Mouse (Mus musculus) hematopoietic multipotent progenitor cell, adult 10-12 weeks (in vitro differentiated cells): ENCODE results near the gene Casq1. TPM values are rescaled to one million over a fixed set of nuclear protein-coding genes. Genes with fewer than 3 reads are reported as not detected.

ENCODE experiments used
- polyA plus RNA-seq: library from polyadenylated mRNA; stranded (reverse); fragments of >175 nt; gene quantifications from 2 replicates; pipeline ENCODE4 v1.2.3, GENCODE M21; 2012; ENCODE audit warnings: low replicate concordance

Casq1 gene
- 0.35 TPM in 1 of 2 replicates, not detected in the other for polyA plus RNA-seq

GRCm38 (mm10) chr1:172219451-172220406 lies at the start of gene Casq1:
Gene Casq1 (minus strand): TSS chr1:172219868.

GRCm38 (mm10) chr1:172261477-172262078 lies 41.9 kb upstream of the Casq1 start, which contains the start of gene Igsf8:
Gene Igsf8 (plus strand): TSS chr1:172261641.

DNA sequence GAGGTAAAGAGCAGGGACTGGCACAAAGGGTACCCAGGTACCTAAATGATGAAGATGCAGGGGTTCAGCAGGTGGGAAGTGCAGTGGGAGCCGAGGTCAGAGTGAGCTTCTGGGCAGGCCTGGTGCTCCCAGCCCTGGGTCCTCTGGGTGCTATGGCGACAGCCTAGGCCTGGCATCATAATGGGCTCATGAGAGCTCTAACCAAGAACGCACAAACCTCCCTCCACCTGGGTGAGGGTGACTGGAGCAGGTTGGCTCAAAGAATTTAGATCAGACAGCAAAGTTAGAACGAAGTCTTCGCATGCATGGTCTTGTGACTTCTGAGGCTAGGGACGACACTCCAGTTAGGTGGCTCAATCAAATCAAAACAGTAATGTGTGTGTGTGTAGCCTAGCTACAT lies 38.6 kb upstream of the Casq1 start, which contains the start of gene Atp1a4:
Gene Atp1a4, minus strand, starts transcription at position 101 of the 400 bp plus-strand sequence.

GRCm38 (mm10) chr1:172206141-172206917 lies 13.3 kb downstream of the Casq1 start, which contains the start of gene Pea15a:
Gene Pea15a (minus strand): TSS chr1:172206804.

Other genes with a start within 250 kb of the Casq1 start
- gene Vangl2, start 191.4 kb downstream of the Casq1 start, polyA plus RNA-seq = 7.4 and 11.0 TPM in 2 replicates
- gene Nhlh1, start 162.3 kb downstream of the Casq1 start, polyA plus RNA-seq = not detected in 2 replicates
- 38.2 and 38.7 TPM in 2 replicates for gene Copa, start 137.3 kb downstream of the Casq1 start, polyA plus RNA-seq
- 8.2 and 13.8 TPM in 2 replicates for gene Ncstn, start 137.1 kb downstream of the Casq1 start, polyA plus RNA-seq
- gene Pex19, start 93.1 kb downstream of the Casq1 start, polyA plus RNA-seq = 9.6 and 25.6 TPM in 2 replicates
- 59.3 and 67.1 TPM in 2 replicates for gene Dcaf8, start 71.8 kb downstream of the Casq1 start, polyA plus RNA-seq
- gene Pea15a, start 13.1 kb downstream of the Casq1 start, polyA plus RNA-seq = 22.5 and 44.3 TPM in 2 replicates
- gene Atp1a4, start 38.5 kb upstream of the Casq1 start, polyA plus RNA-seq = not detected in 2 replicates
- gene Igsf8, start 41.8 kb upstream of the Casq1 start, polyA plus RNA-seq = 91.7 and 109 TPM in 2 replicates
- gene Atp1a2, start 78.2 kb upstream of the Casq1 start, polyA plus RNA-seq = 0.03 TPM in 1 of 2 replicates, not detected in the other
- gene Kcnj9, start 109.5 kb upstream of the Casq1 start, polyA plus RNA-seq = 1.2 and 1.5 TPM in 2 replicates
- gene Kcnj10, start 121.3 kb upstream of the Casq1 start, polyA plus RNA-seq = 9.4 and 15.4 TPM in 2 replicates
- 14.4 and 30.6 TPM in 2 replicates for gene Pigm, start 156.7 kb upstream of the Casq1 start, polyA plus RNA-seq